Mouse (Mus musculus) testis, adult 2 months (tissue): Measurements from ENCODE around the gene Serbp1. TPM values are rescaled to one million over a fixed set of nuclear protein-coding genes. Genes with fewer than 3 reads are reported as not detected.

Source experiments
- H3K27ac ChIP-seq: fragments of 200-500 bp; 2 replicates; pipeline ENCODE4 v1.5.1; 2012; ENCODE audit warnings: low read depth, low read length; ENCODE audit not compliant: control insufficient read depth, insufficient read depth
- H3K27me3 ChIP-seq: fragments of 200-500 bp; 2 replicates; pipeline ENCODE4 v1.6.1; 2012; ENCODE audit warnings: mild to moderate bottlenecking, low read length, moderate library complexity; ENCODE audit not compliant: control insufficient read depth, insufficient read depth
- H3K36me3 ChIP-seq: fragments of 200-500 bp; 2 replicates; pipeline ENCODE4 v1.6.1; 2012; ENCODE audit warnings: mild to moderate bottlenecking, low read length; ENCODE audit not compliant: control insufficient read depth, insufficient read depth
- H3K4me1 ChIP-seq: fragments of 200-500 bp; 2 replicates; pipeline ENCODE4 v1.6.1; 2012; ENCODE audit warnings: low read length; ENCODE audit not compliant: control insufficient read depth, insufficient read depth
- H3K4me3 ChIP-seq: fragments of 200-500 bp; 2 replicates; pipeline ENCODE4 v1.5.1; 2012; ENCODE audit warnings: low read depth, mild to moderate bottlenecking, low read length, moderate library complexity, mixed read lengths; ENCODE audit not compliant: control insufficient read depth
- CTCF ChIP-seq: fragments of 200-500 bp; IDR thresholded peaks from 2 replicates; pipeline ENCODE4 v1.5.1; 2012; ENCODE audit warnings: low read depth, mild to moderate bottlenecking, inconsistent platforms, low read length, moderate library complexity; ENCODE audit not compliant: control insufficient read depth, insufficient read depth, insufficient replicate concordance
- POLR2A ChIP-seq: fragments of 200-500 bp; IDR thresholded peaks from 2 replicates; pipeline ENCODE4 v1.6.1; 2012; ENCODE audit warnings: low read depth, mild to moderate bottlenecking, inconsistent platforms, low read length, moderate library complexity; ENCODE audit not compliant: control insufficient read depth
- polyA plus RNA-seq: library from polyadenylated mRNA; depleted of rRNA; stranded (reverse); fragments of >200 nt; gene quantifications from 2 replicates; pipeline ENCODE4 v1.2.3, GENCODE M21; 2012; rRNA removed

The Serbp1 gene
- 57.3 and 75.1 TPM in 2 replicates for polyA plus RNA-seq

- H3K27ac ChIP-seq = no peak within 1 kb of the TSS
- TF ChIP-seq POLR2A (no peak), CTCF (no peak)
- H3K27me3 ChIP-seq = no peaks in the 10 kb centered on the region
- no peak within 1 kb of the TSS for H3K4me3 ChIP-seq
- H3K36me3 ChIP-seq = no peaks in the 10 kb centered on the region
- H3K4me1 ChIP-seq = no peaks in the 10 kb centered on the region
Observed at GRCm38 (mm10) chr6:67237977-67238376, at the start of gene Serbp1. Serbp1 (plus strand) TSS chr6:67238176.

DNA sequence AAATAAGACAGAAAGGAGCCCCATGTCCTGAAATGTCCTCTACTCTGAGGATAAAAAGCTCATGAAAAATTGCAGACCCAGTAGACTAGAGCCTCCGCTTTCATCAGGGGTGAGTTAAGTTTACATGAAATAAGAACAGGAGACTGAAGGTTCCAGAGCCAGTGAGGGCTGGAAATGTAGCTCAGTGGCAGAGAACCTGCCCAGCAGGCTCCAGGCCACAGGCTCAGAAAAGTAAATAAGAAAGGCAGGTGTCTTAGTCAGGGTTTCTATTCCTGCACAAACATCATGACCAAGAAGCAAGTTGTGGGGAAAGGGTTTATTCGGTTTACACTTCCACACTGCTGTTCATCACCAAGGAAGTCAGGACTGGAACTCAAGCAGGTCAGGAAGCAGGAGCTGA, 44.4 kb upstream of the Serbp1 start:
- no peak for TF ChIP-seq CTCF
- no peak for TF ChIP-seq POLR2A

DNA sequence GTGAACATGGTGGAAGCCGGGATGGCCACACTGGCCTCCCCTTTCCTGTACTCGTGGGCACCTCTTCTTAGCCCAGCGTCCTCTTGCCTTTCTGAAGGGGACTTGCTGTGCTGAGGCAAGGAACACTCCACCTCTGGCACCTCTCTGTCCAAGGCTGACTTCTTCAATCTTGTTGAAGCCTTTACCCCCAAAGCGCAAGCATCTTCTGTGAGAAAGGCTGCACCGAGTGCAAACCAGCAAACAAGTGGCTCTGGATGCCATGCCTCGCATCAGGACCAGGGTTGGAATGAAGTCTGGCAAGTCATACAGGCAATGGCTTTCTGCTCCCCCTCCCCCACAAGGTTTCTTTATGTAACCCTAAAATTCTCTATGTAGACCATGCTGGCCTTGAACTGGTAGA, 43.4 kb upstream of the Serbp1 start:
- Histone ChIP-seq H3K4me1 (no peaks in the 10 kb centered on the region), H3K36me3 (no peaks in the 10 kb centered on the region), H3K27me3 (no peaks in the 10 kb centered on the region), H3K4me3 (no peak overlapping the region), H3K27ac (no peak overlapping the region)
- TF ChIP-seq POLR2A = no peak

More for the DNA sequence above, 44.4 kb upstream of the Serbp1 start:
- no peak overlapping the region for H3K27ac ChIP-seq
- no peak overlapping the region for H3K4me3 ChIP-seq
- no peaks in the 10 kb centered on the region for H3K4me1 ChIP-seq
- no peaks in the 10 kb centered on the region for H3K36me3 ChIP-seq
- H3K27me3 ChIP-seq = no peaks in the 10 kb centered on the region

DNA sequence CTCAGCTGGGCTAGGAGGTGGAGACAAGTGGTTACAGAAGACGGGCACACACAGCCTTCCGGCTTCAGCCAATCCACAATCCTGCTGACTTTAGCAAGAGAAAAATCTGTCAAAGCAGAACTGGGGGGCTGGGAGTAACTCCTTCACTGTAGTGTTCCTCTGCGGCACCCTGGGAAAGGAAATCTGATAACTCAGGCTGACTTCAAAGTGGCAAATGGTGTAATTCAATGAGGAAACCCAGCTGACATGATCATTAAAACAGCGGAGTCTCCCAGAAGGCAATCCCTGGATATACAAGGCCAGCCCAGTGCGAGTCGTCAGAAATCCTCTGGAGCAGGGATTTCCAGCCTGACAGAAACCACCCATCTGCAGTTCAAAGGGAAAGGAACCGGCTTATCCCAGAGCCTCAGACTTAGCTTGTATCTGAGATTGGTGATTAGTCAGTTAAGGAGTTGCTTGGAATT, 42.8 kb upstream of the Serbp1 start:
- H3K27me3 ChIP-seq = no peaks in the 10 kb centered on the region
- no peak overlapping the region for H3K4me3 ChIP-seq
- H3K4me1 ChIP-seq = no peaks in the 10 kb centered on the region
- TF ChIP-seq POLR2A (no peak), CTCF (no peak)
- no peak overlapping the region for H3K27ac ChIP-seq
- H3K36me3 ChIP-seq = no peaks in the 10 kb centered on the region

DNA sequence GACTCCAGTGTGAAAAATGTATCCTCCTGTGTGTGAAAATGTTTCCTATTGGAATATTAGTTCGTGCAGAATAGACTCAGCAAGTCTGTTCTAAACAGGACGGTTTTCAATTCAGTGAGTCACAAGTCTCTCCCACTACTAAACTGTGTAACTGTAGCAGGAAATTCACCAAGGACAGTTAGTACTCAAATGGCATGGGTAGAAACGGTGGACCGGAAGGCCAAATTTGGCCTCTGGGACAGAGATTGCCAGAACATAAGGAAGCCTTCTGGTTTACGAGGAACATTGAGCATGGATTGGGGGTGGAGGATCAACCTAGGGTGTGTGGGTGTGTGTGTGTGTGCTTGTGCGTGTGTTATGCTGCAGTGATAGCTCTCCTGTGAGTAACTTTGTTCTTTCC, 41.2 kb upstream of the Serbp1 start:
- TF ChIP-seq POLR2A (no peak), CTCF (no peak)
- no peak overlapping the region for H3K4me3 ChIP-seq
- H3K27ac ChIP-seq = no peak overlapping the region

GRCm38 (mm10) chr6:67198085-67198484, 39.9 kb upstream of the Serbp1 start:
- H3K4me3 ChIP-seq = no peak overlapping the region
- TF ChIP-seq POLR2A (no peak), CTCF (no peak)

More for the DNA sequence above, 41.2 kb upstream of the Serbp1 start:
- no peaks in the 10 kb centered on the region for H3K27me3 ChIP-seq
- H3K36me3 ChIP-seq = no peaks in the 10 kb centered on the region
- no peaks in the 10 kb centered on the region for H3K4me1 ChIP-seq

GRCm38 (mm10) chr6:67200715-67201322, 37.2 kb upstream of the Serbp1 start:
- Histone ChIP-seq H3K27me3 (no peaks in the 10 kb centered on the region), H3K4me3 (no peak overlapping the region), H3K36me3 (no peaks in the 10 kb centered on the region), H3K4me1 (no peaks in the 10 kb centered on the region), H3K27ac (no peak overlapping the region)
- TF ChIP-seq POLR2A = no peak
- no peak for TF ChIP-seq CTCF

More at GRCm38 (mm10) chr6:67198085-67198484, 39.9 kb upstream of the Serbp1 start:
- Histone ChIP-seq H3K27ac (no peak overlapping the region), H3K4me1 (no peaks in the 10 kb centered on the region), H3K36me3 (no peaks in the 10 kb centered on the region), H3K27me3 (no peaks in the 10 kb centered on the region)
